Mouse (Mus musculus) midbrain, embryonic 14.5 days (tissue): ENCODE measurements around the gene Tbrg4. TPM values are rescaled to one million over a fixed set of nuclear protein-coding genes. Genes with fewer than 3 reads are reported as not detected.

ENCODE experiments used
- ATAC-seq: fragments of 200-750 bp; cut with Nextera tagmentation; 2 replicates; pipeline ENCODE4 v1.8.0; 2017; ENCODE audit warnings: moderate number of reproducible peaks, moderate library complexity; ENCODE audit not compliant: low FRiP score, low TSS enrichment
- DNase-seq: peaks from one replicate; pipeline ENCODE4 v3.0.0-alpha.2; 2015
- H3K27ac ChIP-seq: fragments of 300-500 bp; sonication (generic); replicated peaks from 2 replicates; pipeline ENCODE4 v1.5.1; 2014; ENCODE audit warnings: mild to moderate bottlenecking, low read depth, low read length, moderate library complexity
- H3K27me3 ChIP-seq: fragments of 300-500 bp; sonication (generic); 2 replicates; pipeline ENCODE4 v1.6.1; 2014; ENCODE audit warnings: low read length, control low read depth, mixed read lengths; ENCODE audit not compliant: control insufficient read depth, insufficient read depth
- H3K36me3 ChIP-seq: fragments of 300-500 bp; sonication (generic); 2 replicates; pipeline ENCODE4 v1.6.1; 2014; ENCODE audit warnings: low read length, control low read depth; ENCODE audit not compliant: control insufficient read depth, insufficient read depth
- H3K4me1 ChIP-seq: fragments of 300-500 bp; sonication (generic); 2 replicates; pipeline ENCODE4 v1.6.1; 2014; ENCODE audit warnings: mild to moderate bottlenecking, antibody characterized with exemption, low read length, control low read depth; ENCODE audit not compliant: control insufficient read depth, insufficient read depth
- H3K4me2 ChIP-seq: fragments of 300-500 bp; sonication (generic); 2 replicates; pipeline ENCODE4 v1.6.1; 2014; ENCODE audit warnings: mild to moderate bottlenecking, low read length, moderate library complexity
- H3K4me3 ChIP-seq: fragments of 300-500 bp; sonication (generic); replicated peaks from 2 replicates; pipeline ENCODE4 v1.5.1; 2014; ENCODE audit warnings: low read depth, low read length
- H3K9ac ChIP-seq: fragments of 300-500 bp; sonication (generic); replicated peaks from 2 replicates; pipeline ENCODE4 v1.6.1; 2014; ENCODE audit warnings: mild to moderate bottlenecking, low read length, moderate library complexity
- H3K9me3 ChIP-seq: fragments of 300-500 bp; sonication (generic); 2 replicates; pipeline ENCODE4 v1.6.1; 2016; ENCODE audit warnings: low read length, control low read depth, mixed read lengths; ENCODE audit not compliant: control insufficient read depth
- WGBS: fragments of 180-500 bp; shearing (Covaris S2); extraction: QIAGEN DNeasy Blood & Tissue Kit; methylation state at CpG from one replicate; pipeline ENCODE4 v1.1.7; 2014; 5-methylcytosine and 5-hydroxymethylcytosine counted together
- polyA plus RNA-seq: library from polyadenylated mRNA; unstranded; fragments of >200 nt; fragmentation: Nextera tagmentation; extraction: Ambion mirVana; gene quantifications from 2 replicates; pipeline ENCODE4 v1.2.1, GENCODE M21; 2014

Tbrg4 gene
- polyA plus RNA-seq, 1 experiment from 2014 or later, result 30.2 TPM

- Histone ChIP-seq H3K4me2 (no peak overlapping the region), H3K27ac (peak overlapping the region; percentile 73), H3K4me3 (no peak overlapping the region), H3K4me1 (peaks cover 13% of the 10 kb centered on the region), H3K27me3 (no peaks in the 10 kb centered on the region), H3K9ac (no peak overlapping the region), H3K36me3 (peaks cover 17% of the 10 kb centered on the region), H3K9me3 (no peaks in the 10 kb centered on the region)
- peak; percentile 54 for ATAC-seq
- 49% methylated on average over 3 of the region's 3 CpGs for WGBS
- DNase-seq, result no peak
These were observed 56.5 kb downstream of the Tbrg4 start for GRCm38 (mm10) chr11:6569410-6569777.

GRCm38 (mm10) chr11:6568584-6569409 lies 57.1 kb downstream of the Tbrg4 start:
- Histone ChIP-seq H3K4me1 (peaks cover 13% of the 10 kb centered on the region), H3K36me3 (peaks cover 16% of the 10 kb centered on the region), H3K27ac (peak overlapping the region; percentile 73), H3K9ac (no peak overlapping the region), H3K4me2 (0 out of 2 replicates have a peak overlapping the region, but pooled peaks have one; percentile 17), H3K27me3 (no peaks in the 10 kb centered on the region), H3K9me3 (no peaks in the 10 kb centered on the region), H3K4me3 (no peak overlapping the region)
- DNase-seq (peak; percentile 60), ATAC-seq (peak; percentile 64; the same call in 1 of the 2 replicates)
- 34% methylated on average over 11 of the region's 11 CpGs for WGBS

GRCm38 (mm10) chr11:6567951-6568350 lies 57.9 kb downstream of the Tbrg4 start:
- peak overlapping the region; percentile 73; the same call in 1 of the 2 replicates for H3K27ac ChIP-seq

GRCm38 (mm10) chr11:6566496-6566895 lies 59.4 kb downstream of the Tbrg4 start:
- Histone ChIP-seq H3K9me3 (no peaks in the 10 kb centered on the region), H3K27me3 (no peaks in the 10 kb centered on the region), H3K4me3 (no peak overlapping the region), H3K4me2 (no peak overlapping the region), H3K9ac (no peak overlapping the region), H3K36me3 (peaks cover 5% of the 10 kb centered on the region; the same call in 1 of the 2 replicates), H3K4me1 (peaks cover 13% of the 10 kb centered on the region), H3K27ac (no peak overlapping the region)
- ATAC-seq, result no peak
- WGBS, result 95% methylated on average over 4 of the region's 4 CpGs
- no peak for DNase-seq

More at GRCm38 (mm10) chr11:6567951-6568350, 57.9 kb downstream of the Tbrg4 start:
- Histone ChIP-seq H3K27me3 (no peaks in the 10 kb centered on the region), H3K36me3 (peaks cover 13% of the 10 kb centered on the region), H3K4me2 (no peak overlapping the region), H3K9ac (no peak overlapping the region), H3K4me1 (peaks cover 13% of the 10 kb centered on the region), H3K9me3 (no peaks in the 10 kb centered on the region), H3K4me3 (no peak overlapping the region)
- no peak for DNase-seq
- ATAC-seq, result no peak
- WGBS, result 89% methylated on average over 8 of the region's 8 CpGs

Other genes starting within 250 kb of the Tbrg4 start
- gene Zmiz2, start 237.0 kb downstream of the Tbrg4 start, polyA plus RNA-seq, result 41.6 and 42.6 TPM in 2 replicates
- gene Ppia, start 210.6 kb downstream of the Tbrg4 start, polyA plus RNA-seq, result 3,781 and 4,177 TPM in 2 replicates
- gene H2afv, start 181.6 kb downstream of the Tbrg4 start, polyA plus RNA-seq, result 341 and 379 TPM in 2 replicates
- gene Purb, start 150.2 kb downstream of the Tbrg4 start, polyA plus RNA-seq, result 12.5 and 12.7 TPM in 2 replicates
- 0.15 and 0.37 TPM in 2 replicates for gene Myo1g, start 105.1 kb downstream of the Tbrg4 start, polyA plus RNA-seq
- gene Ccm2, start 79.2 kb downstream of the Tbrg4 start, polyA plus RNA-seq, result 73.8 and 84.3 TPM in 2 replicates
- 88.5 and 100.0 TPM in 2 replicates for gene Nacad, start 20.0 kb downstream of the Tbrg4 start, polyA plus RNA-seq
- gene Wap, start 12.6 kb upstream of the Tbrg4 start, polyA plus RNA-seq, result not detected in 2 replicates
- gene Ramp3, start 32.5 kb upstream of the Tbrg4 start, polyA plus RNA-seq, result 5.9 and 7.0 TPM in 2 replicates
- not detected in 2 replicates for gene Gm11983, start 211.6 kb upstream of the Tbrg4 start, polyA plus RNA-seq